Mouse (Mus musculus) mature B cell (primary cell): ENCODE measurements at regions not wholly inside any gene's neighbourhood (a gene's known extent, or its start where the extent isn't known, plus 50 kb on each side); places are given as distances from the start of the nearest gene placed in this dataset.

ENCODE experiments used
- in situ Hi-C: fragments of 300-500 bp; cut with MboI; formaldehyde crosslinking; loops from 2 replicates; pipeline ENCODE4 v1.14.3; 2019

DNA sequence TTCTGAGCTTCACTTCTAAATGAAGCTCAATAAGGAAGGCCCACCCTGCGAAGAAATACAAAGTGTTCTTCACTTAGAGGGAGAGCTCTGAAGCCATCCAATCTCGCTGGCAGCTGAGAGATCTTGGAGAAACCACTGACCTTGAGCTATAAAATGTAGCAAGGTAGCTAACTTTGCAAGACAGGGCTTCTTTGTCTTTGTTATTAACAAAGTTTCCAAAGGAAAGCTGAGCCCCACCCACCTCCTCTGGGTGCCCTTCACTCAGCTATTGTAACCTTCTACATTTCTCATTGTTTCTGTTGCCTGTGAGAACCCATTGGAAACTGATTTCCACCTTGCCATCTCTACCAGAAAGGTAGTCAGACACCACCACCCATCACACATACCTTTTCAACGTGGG, 57.2 kb upstream of the Usp9x start:
- in situ Hi-C loops = no loop called here

DNA sequence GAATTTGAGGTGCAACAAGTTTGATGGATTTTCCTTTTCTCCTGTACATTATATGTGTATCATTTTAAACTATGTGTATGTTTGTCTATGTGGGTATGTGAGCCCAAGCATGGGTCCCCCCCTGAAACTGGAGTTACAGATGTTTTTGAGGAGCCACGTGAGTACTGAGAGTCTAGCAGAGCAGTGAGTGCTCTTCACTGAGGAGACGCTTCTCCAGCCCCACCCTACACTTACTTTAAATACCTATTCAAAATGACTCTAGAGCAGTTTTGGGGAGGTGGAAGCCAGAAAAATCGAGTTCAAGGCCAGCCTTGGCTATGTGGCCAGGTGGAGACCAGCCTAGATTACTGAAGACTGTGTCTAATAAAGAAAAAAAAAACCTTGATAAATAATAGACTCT, 58.2 kb upstream of the Usp9x start:
- in situ Hi-C loops = no loop called here

GRCm38 (mm10) chrX:12990777-12991176, 80.5 kb upstream of the Usp9x start:
- in situ Hi-C loops = no loop called here

DNA sequence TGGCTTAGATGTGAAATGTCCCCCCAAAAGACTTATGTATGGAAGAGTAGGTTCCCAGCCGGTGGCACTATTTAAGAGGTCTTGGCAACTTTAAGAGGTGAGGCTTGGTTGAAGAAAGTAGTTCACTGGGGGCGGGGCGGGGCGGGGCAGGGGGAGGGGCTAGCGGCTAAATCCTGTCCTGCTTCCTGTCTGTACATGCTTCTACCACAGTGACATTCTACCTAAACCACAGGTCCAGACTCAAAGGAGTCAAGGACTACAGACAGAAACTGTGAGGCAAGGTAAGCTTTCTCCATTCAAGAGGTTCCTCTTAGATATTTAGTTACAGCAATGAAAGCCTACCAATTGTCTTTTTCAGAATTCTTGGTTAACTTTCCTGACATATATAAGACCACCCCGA, 93.6 kb upstream of the Usp9x start:
- in situ Hi-C loops = no loop called here

DNA sequence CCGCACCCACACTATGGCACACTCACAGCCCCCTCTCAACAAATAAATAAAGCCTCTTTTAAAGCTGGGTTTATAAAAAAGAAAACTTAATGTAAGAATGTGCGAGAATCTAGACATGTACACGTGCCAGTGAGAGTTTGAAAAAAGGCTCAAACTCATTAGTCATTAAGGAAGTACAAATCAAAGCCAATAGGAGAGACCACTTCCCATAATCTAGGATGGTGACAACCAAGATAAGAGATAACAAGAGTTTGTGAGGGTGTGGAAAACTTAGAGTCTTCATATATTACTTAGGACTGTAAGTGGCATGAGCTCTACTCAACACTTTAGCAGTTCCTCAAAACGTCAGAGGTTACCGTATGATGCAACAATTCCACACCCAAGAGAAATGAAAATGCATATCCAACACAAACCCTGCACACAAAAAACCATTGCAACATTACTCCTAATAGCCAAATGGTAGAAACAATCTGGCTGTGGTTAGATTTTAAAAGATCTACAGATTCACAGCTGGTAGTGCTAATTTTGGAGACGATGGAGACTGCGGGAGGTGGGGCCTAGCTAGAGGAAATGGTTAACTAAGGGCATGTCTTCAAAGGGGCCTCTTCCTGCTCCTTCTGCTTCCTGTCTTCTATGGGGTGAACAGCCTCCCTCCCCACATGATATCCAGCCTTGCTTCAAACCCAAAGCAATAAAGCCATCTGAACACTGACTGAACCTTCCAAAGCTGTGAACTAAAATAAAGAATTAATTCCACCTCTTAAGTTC, 102.1 kb upstream of the Usp9x start:
- in situ Hi-C loops = no loop called here

DNA sequence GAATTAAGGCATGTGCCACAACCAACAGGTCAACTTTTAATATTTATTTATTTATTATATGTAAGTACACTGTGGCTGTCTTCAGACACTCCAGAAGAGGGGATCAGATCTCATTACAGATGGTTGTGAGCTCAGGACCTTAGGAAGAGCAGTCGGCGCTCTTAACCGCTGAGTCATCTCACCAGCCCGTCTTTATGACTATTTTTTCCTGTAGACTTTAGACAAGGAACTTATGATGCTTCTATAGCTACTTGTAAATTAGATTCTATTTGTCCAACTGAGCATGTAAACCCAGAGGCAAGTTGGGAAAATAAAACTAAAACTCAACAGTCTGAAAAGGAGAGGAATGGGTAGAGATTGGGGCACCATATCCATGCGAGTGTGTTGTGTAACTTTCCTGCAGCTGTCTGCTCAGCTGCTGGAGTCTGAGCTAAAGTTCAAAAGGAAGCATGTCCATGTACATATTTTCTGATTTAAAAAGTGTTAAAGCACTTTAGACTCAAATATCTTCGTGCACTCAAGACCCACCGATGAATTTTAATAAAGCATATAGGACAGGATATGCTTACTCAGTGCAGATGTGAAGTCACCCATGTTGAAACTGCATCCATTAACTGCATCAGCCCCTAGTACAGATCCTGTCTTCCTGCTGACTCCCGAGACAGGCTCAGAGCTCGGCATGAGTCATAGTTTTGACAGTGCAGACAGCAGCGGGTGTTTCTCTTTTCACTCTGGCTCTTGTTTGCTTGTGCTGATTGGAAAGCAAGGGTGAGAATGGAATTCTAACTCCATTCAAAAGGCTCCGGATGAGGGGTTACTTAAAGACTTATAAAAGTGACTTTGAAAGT, 111.6 kb upstream of the Usp9x start:
- in situ Hi-C loops = no loop called here

GRCm38 (mm10) chrX:12958873-12959272, 112.4 kb upstream of the Usp9x start:
- in situ Hi-C loops = no loop called here

- in situ Hi-C loops = no loop called here
Observed at GRCm38 (mm10) chrX:12950928-12951660, 120.2 kb upstream of the Usp9x start.

GRCm38 (mm10) chrX:12942451-12942850, 128.8 kb upstream of the Usp9x start:
- in situ Hi-C loops = no loop called here

GRCm38 (mm10) chrX:12936406-12937172, 134.7 kb upstream of the Usp9x start:
- in situ Hi-C loops = no loop called here

DNA sequence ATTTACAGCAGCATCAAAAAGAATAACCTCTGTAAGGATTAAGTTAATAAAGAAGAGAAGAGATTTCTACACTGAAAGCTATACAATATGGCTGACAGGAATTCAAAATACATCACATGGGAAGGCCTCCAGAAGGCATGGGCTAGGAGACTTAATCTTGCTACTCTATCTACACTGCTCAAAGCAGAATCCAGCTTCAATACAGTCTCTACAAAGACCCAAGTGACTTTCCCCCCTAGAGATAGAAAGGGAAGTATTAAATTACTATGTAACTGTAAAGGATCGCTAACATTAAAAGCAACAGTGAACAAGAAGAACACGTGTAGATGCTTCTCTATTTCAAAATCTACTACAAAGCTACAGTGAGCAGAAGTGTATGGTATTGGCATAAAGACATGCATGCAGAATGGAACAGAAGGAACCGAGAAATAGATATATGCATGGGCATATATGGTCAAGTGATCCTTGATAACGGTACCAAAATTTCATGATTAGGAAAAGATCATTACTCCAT, 137.9 kb upstream of the Usp9x start:
- in situ Hi-C loops = no loop called here

DNA sequence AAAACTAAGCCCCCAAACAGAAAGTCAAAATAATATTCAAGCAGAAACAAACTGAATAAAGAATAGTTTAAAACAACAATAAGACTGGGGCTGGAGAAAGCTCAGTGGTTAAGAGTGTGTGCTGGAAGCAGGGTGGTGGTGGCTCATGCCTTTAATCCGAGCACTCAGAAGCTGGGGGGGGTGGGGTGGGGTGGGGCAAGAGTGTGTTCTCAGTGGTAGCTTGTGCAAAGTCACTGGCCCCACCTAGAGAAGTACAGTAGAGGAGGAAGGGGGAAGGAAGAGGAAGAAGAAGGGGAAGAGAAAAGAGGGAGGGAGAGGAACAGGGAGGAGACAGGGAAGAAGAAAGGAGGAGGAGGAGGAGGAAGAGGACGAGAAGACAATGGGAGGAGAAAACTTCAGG, 141.1 kb upstream of the Usp9x start:
- in situ Hi-C loops = no loop called here

- in situ Hi-C loops = no loop called here
Observed at GRCm38 (mm10) chrX:12927797-12928589, 143.3 kb upstream of the Usp9x start.

DNA sequence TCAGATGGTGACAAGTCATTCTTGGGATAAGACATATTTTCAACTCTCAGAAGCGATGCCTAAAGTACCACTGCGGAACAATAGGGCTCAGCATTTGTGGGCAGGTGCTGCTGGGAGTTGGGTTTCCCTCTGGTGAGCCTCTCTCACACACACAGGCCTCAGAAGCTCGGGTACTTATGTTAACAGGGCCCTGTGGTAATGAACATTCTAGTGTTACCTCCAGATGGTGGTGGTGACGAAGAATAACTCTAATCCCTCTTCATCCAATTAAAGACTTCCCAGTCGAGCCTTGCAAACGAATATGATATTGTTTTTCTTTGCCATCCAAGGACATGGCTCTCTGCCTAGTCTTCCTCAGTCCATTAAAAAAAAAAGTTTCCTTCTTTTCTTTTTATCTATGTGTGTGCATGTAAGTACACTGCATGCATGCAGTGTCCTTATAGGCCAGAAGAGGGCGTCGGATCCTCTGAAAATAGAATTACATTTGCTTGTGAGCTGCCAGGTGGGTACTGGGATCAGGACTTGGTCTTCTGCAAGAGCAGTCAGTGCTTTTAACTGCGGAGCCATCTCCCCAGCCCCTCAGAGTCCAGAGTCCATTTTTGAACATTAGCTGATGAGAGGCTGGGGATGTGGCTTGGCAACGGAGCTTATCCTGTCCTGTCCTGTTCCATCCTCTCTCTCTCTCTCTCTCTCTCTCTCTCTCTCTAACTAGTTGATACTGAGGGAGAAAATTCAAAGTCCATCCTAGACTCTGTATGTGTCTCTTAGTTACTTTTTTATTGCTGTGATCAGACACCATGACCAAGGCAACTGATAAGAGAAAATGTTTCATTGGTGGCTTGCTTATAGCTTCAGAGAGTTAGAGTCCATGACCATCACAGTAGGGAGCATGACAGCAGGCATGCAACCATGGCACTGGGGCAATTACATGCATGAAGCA, 146.3 kb upstream of the Usp9x start:
- in situ Hi-C loops = no loop called here

GRCm38 (mm10) chrX:12919576-12919975, 151.7 kb upstream of the Usp9x start:
- in situ Hi-C loops = no loop called here

- in situ Hi-C loops = no loop called here
Observed at GRCm38 (mm10) chrX:12917105-12917504, 154.2 kb upstream of the Usp9x start.

- in situ Hi-C loops = no loop called here
Observed at GRCm38 (mm10) chrX:12916684-12917083, 154.6 kb upstream of the Usp9x start.

GRCm38 (mm10) chrX:12900256-12900655, 138.4 kb upstream of the Med14 start:
- in situ Hi-C loops = no loop called here

DNA sequence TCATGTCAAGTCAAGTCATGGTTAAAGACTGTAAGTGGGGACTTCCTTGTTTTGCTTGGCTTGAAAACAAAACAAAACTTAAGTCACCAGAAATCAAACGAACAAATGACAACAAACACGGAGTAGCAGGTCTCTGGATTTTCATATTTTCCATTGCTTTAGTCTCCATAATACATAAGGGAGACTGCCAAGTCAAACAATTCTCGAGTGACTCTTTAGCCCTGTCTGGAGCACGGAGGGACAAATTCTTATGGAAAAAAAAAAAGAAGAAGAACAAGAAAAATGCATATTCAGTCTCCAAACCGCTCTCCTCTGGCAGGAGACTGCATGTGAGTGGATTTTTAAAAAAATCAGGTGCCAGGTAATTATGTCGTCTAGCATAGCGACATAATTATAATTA, 129.6 kb upstream of the Med14 start:
- in situ Hi-C loops = no loop called here

DNA sequence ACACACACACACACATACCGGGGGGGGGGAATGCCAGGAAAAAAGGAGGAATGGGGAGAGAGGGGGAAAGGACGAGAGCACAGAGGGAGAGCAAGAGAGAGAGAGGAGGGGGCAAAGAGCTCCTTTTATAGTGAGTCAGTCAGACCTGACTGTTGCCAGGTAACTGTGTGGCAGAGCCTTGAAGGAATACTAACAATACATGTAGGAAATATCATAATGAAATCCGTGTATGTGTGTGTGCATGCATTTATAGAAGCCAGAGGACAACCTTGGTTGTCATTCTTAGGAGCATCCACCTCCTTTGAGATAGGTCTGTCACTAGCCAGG, 127.6 kb upstream of the Med14 start:
- in situ Hi-C loops = no loop called here
